Mouse (Mus musculus) liver, adult 2 months (tissue): Measurements from ENCODE around the gene Syt5. TPM values are rescaled to one million over a fixed set of nuclear protein-coding genes. Genes with fewer than 3 reads are reported as not detected.

ENCODE experiments used
- DNase-seq: peaks from one replicate; pipeline ENCODE4 v3.0.0-alpha.2; 2011; ENCODE audit warnings: low read depth, low spot score; ENCODE audit errors: extremely low read depth
- H3K27ac ChIP-seq: fragments of 200-500 bp; replicated peaks from 2 replicates; pipeline ENCODE4 v1.5.1; 2012; ENCODE audit warnings: low read depth, mild to moderate bottlenecking, control low read depth, inconsistent platforms, low read length; ENCODE audit not compliant: insufficient read depth
- H3K27me3 ChIP-seq: fragments of 200-500 bp; 2 replicates; pipeline ENCODE4 v1.6.1; 2012; ENCODE audit warnings: mild to moderate bottlenecking, moderate library complexity, low read length, inconsistent platforms; ENCODE audit not compliant: control insufficient read depth, insufficient read depth
- H3K36me3 ChIP-seq: fragments of 200-500 bp; 2 replicates; pipeline ENCODE4 v1.6.1; 2012; ENCODE audit warnings: low read length, inconsistent platforms; ENCODE audit not compliant: control insufficient read depth, insufficient read depth
- H3K4me1 ChIP-seq: fragments of 200-500 bp; 2 replicates; pipeline ENCODE4 v1.6.1; 2011; ENCODE audit warnings: low read length; ENCODE audit not compliant: control insufficient read depth, insufficient read depth
- H3K4me3 ChIP-seq: fragments of 200-500 bp; 2 replicates; pipeline ENCODE4 v1.5.1; 2011; ENCODE audit warnings: low read depth, mild to moderate bottlenecking, control low read depth, low read length, moderate library complexity; ENCODE audit not compliant: insufficient read depth
- H3K79me2 ChIP-seq: fragments of 200-500 bp; 2 replicates; pipeline ENCODE4 v1.6.1; 2012; ENCODE audit warnings: inconsistent platforms, mild to moderate bottlenecking, low read length, moderate library complexity; ENCODE audit not compliant: control insufficient read depth, insufficient read depth
- H3K9ac ChIP-seq: fragments of 200-500 bp; 2 replicates; pipeline ENCODE4 v1.6.1; 2012; ENCODE audit warnings: low read depth, mild to moderate bottlenecking, control low read depth, inconsistent platforms, low read length
- CTCF ChIP-seq: fragments of 200-500 bp; IDR thresholded peaks from 2 replicates; pipeline ENCODE4 v1.5.1; 2011; ENCODE audit warnings: low read depth, low read length, control low read depth
- POLR2A ChIP-seq: fragments of 200-500 bp; IDR thresholded peaks from 2 replicates; pipeline ENCODE4 v1.6.1; 2011; ENCODE audit warnings: low read length, control low read depth; ENCODE audit not compliant: insufficient read depth; ENCODE audit errors: extremely low read depth
- WGBS: fragments of 180-500 bp; shearing (Covaris S2); methylation state at CpG from one replicate; pipeline ENCODE4 v1.1.7; 2018; 5-methylcytosine and 5-hydroxymethylcytosine counted together
- polyA plus RNA-seq: library from polyadenylated mRNA; depleted of rRNA; stranded (reverse); fragments of >200 nt; gene quantifications from 2 replicates; pipeline ENCODE4 v1.2.3, GENCODE M21; 2012
- total RNA-seq: library from RNA; depleted of rRNA; stranded (reverse); fragments of >200 nt; gene quantifications from 2 replicates; pipeline ENCODE4 v1.2.3, GENCODE M21; 2014

Syt5 gene
- total and polyA plus RNA-seq, 2 experiments, result not detected

DNA sequence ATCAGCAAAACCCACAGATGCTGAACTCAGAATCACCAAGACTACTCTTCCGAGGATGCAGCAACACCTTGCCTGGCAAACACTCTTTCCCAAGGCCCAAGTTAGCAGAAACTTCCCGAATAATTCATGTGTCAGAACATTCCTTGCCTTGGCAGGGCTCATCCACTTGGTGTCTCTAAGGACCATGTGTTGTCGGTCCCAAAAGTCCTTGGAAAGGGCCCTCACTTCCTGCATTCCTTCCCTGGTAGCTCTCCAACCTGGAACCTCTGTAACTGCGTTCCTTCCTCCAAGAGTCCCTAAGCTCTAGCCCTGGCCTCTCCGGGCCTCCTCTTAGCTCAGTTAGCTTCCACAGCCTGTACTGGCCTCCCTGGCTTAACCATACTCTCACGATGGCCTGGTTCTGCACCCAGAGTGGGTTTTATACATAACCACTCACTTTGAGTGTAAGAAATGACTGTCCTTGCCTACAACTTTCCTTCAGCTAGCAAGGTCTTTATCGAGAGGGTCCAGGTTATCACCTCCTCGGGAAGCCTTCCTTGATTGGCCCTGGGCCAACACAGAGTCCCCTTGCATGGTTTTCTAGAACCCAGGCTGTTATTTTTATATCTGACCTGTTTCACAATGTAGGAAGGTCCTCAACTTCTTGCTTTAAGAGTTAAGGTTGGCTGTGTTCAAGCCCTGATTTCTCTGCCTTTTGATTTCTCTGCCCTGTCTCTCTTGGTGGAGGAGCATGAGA lies 35.7 kb downstream of the Syt5 start:
- no peaks in the 10 kb centered on the region for H3K4me1 ChIP-seq
- no peak for TF ChIP-seq POLR2A
- no peak for TF ChIP-seq CTCF
- no peak overlapping the region for H3K27ac ChIP-seq
- no peaks in the 10 kb centered on the region for H3K79me2 ChIP-seq
- no peaks in the 10 kb centered on the region for H3K36me3 ChIP-seq
- no peak for DNase-seq
- H3K9ac ChIP-seq, result no peak overlapping the region
- 71% methylated on average over 8 of the region's 8 CpGs for WGBS
- H3K27me3 ChIP-seq, result no peaks in the 10 kb centered on the region
- H3K4me3 ChIP-seq, result no peak overlapping the region

DNA sequence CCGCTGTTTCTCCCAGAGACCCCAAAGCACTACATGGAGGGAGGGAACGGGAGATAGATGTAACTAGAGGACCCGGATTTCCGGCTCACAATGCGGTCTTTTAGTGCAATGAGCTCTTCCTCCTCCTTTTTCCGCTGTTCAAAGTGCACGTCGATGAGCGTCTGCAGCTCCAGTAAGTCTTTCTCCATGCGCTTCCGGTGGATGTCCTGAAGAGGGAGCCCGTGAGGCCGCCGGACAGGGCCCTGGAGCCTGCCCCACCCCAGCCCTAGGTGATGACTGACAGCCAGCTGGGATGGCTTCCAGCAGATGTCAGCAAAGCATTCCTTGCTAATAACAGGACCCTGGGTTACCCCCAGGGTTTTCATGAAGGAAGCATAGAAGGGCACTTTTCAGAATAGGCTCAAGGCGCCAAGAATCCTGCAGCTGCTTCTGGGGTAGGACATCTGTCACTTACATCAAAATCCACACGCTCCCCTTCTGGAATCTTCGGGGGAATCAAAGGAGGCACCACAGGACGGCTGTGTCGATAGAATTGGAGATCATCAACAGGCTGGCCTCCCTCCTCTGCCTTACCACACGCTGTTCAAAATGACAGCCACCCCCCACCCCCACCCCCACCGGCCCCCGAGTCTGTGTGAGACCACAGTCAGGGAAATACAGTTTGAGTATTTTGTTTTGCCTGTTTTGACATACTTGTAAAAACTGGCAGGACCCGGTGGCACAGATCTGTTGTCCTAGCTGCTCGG lies 37.3 kb downstream of the Syt5 start:
- peak; percentile 83 for TF ChIP-seq CTCF
- no peak for TF ChIP-seq POLR2A
- H3K36me3 ChIP-seq, result no peaks in the 10 kb centered on the region
- no peaks in the 10 kb centered on the region for H3K27me3 ChIP-seq
- no peak overlapping the region for H3K27ac ChIP-seq
- no peak overlapping the region for H3K4me3 ChIP-seq
- H3K79me2 ChIP-seq, result no peaks in the 10 kb centered on the region
- H3K4me1 ChIP-seq, result no peaks in the 10 kb centered on the region
- H3K9ac ChIP-seq, result no peak overlapping the region
- WGBS, result 27% methylated on average over 24 of the region's 24 CpGs
- DNase-seq, result peak; percentile 65

DNA sequence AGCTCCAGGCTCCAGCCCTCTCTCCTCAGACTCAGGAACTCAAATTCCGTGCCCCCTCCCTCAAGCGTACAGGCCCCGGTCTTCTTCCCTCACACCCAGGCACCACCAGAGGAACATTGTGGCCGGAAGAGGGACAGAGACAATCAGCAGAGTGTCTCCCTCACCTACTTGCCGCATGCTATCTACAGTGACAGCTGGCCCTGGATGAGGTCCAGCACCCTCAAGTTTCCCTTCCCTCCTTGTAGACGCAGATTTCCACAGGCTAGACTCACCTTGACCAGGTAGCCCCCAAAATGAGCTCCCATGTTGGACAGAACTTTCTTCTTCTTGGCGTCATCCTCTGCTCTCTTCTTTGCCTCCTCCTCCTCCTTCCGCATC lies 38.6 kb downstream of the Syt5 start:
- DNase-seq, result no peak
- Histone ChIP-seq H3K4me1 (no peaks in the 10 kb centered on the region), H3K27ac (no peak overlapping the region), H3K79me2 (no peaks in the 10 kb centered on the region), H3K27me3 (no peaks in the 10 kb centered on the region), H3K9ac (no peak overlapping the region), H3K4me3 (no peak overlapping the region), H3K36me3 (no peaks in the 10 kb centered on the region)
- 87% methylated on average over 8 of the region's 8 CpGs for WGBS
- no peak for TF ChIP-seq CTCF

DNA sequence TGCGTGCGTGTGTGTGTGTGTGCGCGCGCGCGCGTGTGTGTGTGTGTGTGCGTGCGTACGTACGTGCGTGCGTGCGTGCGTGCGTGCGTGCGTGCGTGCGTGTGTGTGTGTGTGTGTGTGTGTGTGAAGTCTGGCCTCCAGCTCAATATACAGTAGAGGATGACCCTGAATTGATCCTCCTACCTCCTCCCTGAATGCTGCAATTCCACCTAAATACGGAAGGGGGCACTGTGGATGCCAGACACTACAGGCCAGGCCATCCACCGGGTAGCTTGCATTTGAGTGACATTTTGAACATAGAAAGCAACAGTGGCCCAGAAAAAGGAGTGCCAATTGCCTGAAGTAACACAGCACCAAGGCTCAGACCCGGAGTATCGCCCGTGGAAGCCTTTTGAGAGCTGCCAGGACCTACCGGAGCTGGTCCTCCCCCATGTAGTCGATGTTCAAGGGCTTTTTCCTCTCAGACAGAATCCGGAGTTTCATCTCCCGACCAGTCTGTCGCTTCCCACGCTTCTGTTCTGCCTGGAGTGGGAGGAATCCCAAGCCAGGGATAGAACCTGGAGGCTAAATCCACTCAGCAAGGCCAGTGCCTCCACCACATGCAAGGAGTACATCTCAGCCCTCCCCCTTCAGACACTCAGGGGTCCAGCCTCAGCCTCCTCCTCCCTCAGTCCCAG lies 39.1 kb downstream of the Syt5 start:
- no peak overlapping the region for H3K27ac ChIP-seq

DNA sequence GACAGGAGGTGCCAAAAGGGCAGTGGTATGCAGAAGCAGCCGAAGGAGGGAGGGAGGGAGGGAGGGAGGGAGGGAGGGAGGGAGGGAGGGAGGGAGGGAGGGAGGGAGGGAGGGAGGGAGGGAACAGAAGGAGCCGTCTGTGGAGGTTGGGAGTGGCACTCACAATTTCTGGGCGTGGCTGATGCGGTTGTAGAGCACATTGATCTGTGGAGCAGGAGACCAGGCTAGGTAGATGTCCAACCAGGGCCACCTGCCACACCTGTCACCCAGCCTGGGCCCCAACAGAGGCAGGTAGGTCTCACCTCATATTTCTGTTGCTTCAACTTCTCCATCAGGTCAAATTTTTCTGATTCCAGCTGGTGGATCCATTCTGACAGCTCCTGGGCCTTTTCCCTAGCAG lies 40.1 kb downstream of the Syt5 start:
- no peak overlapping the region for H3K9ac ChIP-seq
- TF ChIP-seq POLR2A, result no peak
- TF ChIP-seq CTCF, result no peak
- WGBS, result 57% methylated on average over 3 of the region's 4 CpGs
- H3K79me2 ChIP-seq, result no peaks in the 10 kb centered on the region
- no peak for DNase-seq
- no peaks in the 10 kb centered on the region for H3K4me1 ChIP-seq
- H3K36me3 ChIP-seq, result no peaks in the 10 kb centered on the region
- H3K4me3 ChIP-seq, result no peak overlapping the region
- H3K27me3 ChIP-seq, result no peaks in the 10 kb centered on the region
- no peak overlapping the region for H3K27ac ChIP-seq

More for the DNA sequence above, 39.1 kb downstream of the Syt5 start:
- TF ChIP-seq CTCF (peak; percentile 46), POLR2A (no peak)
- no peak for DNase-seq
- no peak overlapping the region for H3K9ac ChIP-seq
- no peak overlapping the region for H3K4me3 ChIP-seq
- H3K27me3 ChIP-seq, result no peaks in the 10 kb centered on the region
- no peaks in the 10 kb centered on the region for H3K36me3 ChIP-seq
- H3K4me1 ChIP-seq, result no peaks in the 10 kb centered on the region
- 82% methylated on average over 24 of the region's 32 CpGs for WGBS
- no peaks in the 10 kb centered on the region for H3K79me2 ChIP-seq
